Mouse (Mus musculus): Measurements from ENCODE around the gene Fam204a.

DNA sequence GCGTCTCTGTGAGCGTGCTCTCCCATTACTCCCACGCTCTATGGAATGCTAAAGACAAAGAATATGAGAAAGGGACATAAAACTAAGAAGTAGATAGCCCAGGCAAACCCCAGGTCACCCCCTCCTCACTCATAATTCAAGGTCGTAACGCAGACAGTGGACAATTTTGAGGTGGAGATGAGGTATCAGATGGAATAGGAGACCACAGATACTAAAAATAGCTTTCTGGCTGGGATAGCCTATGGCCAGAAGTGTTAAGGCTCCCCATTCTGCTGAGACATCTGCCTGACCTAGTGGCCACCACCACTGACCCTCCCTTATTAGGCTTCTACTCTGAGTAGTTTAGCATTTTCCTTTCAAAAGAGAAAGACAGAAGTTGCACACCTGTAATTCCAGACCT, 71.2 kb downstream of the Fam204a start:
- TF ChIP-seq CTCF (conservative IDR thresholded peaks at IDR 0.05; ENCODE audit: low read length) (no peak), NANOG (IDR thresholded peaks at IDR 0.05; ENCODE audit: borderline replicate concordance, low read length) (no peak)
